Mouse (Mus musculus) small intestine, adult 2 months (tissue): ENCODE results near the gene Stambpl1. TPM values are rescaled to one million over a fixed set of nuclear protein-coding genes. Genes with fewer than 3 reads are reported as not detected.

Experiments
- H3K27ac ChIP-seq: fragments of 200-500 bp; 2 replicates; pipeline ENCODE4 v1.5.1; 2012; ENCODE audit warnings: low read depth, low read length, control low read depth, inconsistent platforms; ENCODE audit not compliant: insufficient read depth
- H3K27me3 ChIP-seq: fragments of 200-500 bp; 2 replicates; pipeline ENCODE4 v1.6.1; 2012; ENCODE audit warnings: mild to moderate bottlenecking, moderate library complexity, low read length, inconsistent platforms; ENCODE audit not compliant: control insufficient read depth, insufficient read depth
- H3K36me3 ChIP-seq: fragments of 200-500 bp; 2 replicates; pipeline ENCODE4 v1.6.1; 2012; ENCODE audit warnings: mild to moderate bottlenecking, low read length, control low read depth, inconsistent platforms; ENCODE audit not compliant: control insufficient read depth, insufficient read depth
- H3K4me1 ChIP-seq: fragments of 200-500 bp; 2 replicates; pipeline ENCODE4 v1.6.1; 2012; ENCODE audit warnings: low read length, inconsistent platforms, mixed read lengths; ENCODE audit not compliant: control insufficient read depth, insufficient read depth, insufficient read length
- H3K4me3 ChIP-seq: fragments of 200-500 bp; 2 replicates; pipeline ENCODE4 v1.5.1; 2012; ENCODE audit warnings: low read depth, mild to moderate bottlenecking, control low read depth, inconsistent platforms, low read length, moderate library complexity
- CTCF ChIP-seq: fragments of 200-500 bp; IDR thresholded peaks from 2 replicates; pipeline ENCODE4 v1.5.1; 2012; ENCODE audit warnings: low read depth, mild to moderate bottlenecking, control low read depth, inconsistent platforms, low read length, moderate library complexity, mixed read lengths; ENCODE audit not compliant: insufficient replicate concordance, insufficient read length; ENCODE audit errors: extremely low read depth
- POLR2A ChIP-seq: fragments of 200-500 bp; IDR thresholded peaks from 2 replicates; pipeline ENCODE4 v1.6.1; 2012; ENCODE audit warnings: low read depth, mild to moderate bottlenecking, control low read depth, inconsistent platforms, low read length, moderate library complexity
- WGBS: fragments of 180-500 bp; shearing (Covaris S2); methylation state at CpG from one replicate; pipeline ENCODE4 v1.1.7; 2018; 5-methylcytosine and 5-hydroxymethylcytosine counted together
- polyA plus RNA-seq: library from polyadenylated mRNA; depleted of rRNA; stranded (reverse); fragments of >200 nt; gene quantifications from 2 replicates; pipeline ENCODE4 v1.2.3, GENCODE M21; 2012

Gene Stambpl1
- polyA plus RNA-seq, 1 experiment = 6.8 TPM

GRCm38 (mm10) chr19:34240273-34241039 lies 48.4 kb downstream of the Stambpl1 start:
- Histone ChIP-seq H3K27ac (no peak overlapping the region), H3K27me3 (no peaks in the 10 kb centered on the region), H3K4me1 (peaks cover 2% of the 10 kb centered on the region; the same call in 1 of the 2 replicates), H3K36me3 (peaks cover 33% of the 10 kb centered on the region), H3K4me3 (no peak overlapping the region)
- no peak for TF ChIP-seq CTCF
- no peak for TF ChIP-seq POLR2A
- 82% methylated on average over 5 of the region's 5 CpGs for WGBS

GRCm38 (mm10) chr19:34241247-34241915 lies 49.4 kb downstream of the Stambpl1 start:
- Histone ChIP-seq H3K4me1 (peaks cover 2% of the 10 kb centered on the region; the same call in 1 of the 2 replicates), H3K27ac (no peak overlapping the region), H3K36me3 (peaks cover 29% of the 10 kb centered on the region), H3K27me3 (no peaks in the 10 kb centered on the region), H3K4me3 (no peak overlapping the region)
- 71% methylated on average over 15 of the region's 15 CpGs for WGBS
- TF ChIP-seq CTCF (peak; percentile 28; the same call in 1 of the 2 replicates), POLR2A (no peak)

GRCm38 (mm10) chr19:34242925-34243324 lies 50.9 kb downstream of the Stambpl1 start:
- TF ChIP-seq POLR2A = no peak
- no peak for TF ChIP-seq CTCF
- no peak overlapping the region for H3K27ac ChIP-seq
- no peaks in the 10 kb centered on the region for H3K27me3 ChIP-seq
- peaks cover 2% of the 10 kb centered on the region; the same call in 1 of the 2 replicates for H3K4me1 ChIP-seq
- peaks cover 21% of the 10 kb centered on the region for H3K36me3 ChIP-seq
- H3K4me3 ChIP-seq = no peak overlapping the region

- 11% methylated on average over 6 of the region's 6 CpGs for WGBS
- no peaks in the 10 kb centered on the region for H3K27me3 ChIP-seq
- H3K36me3 ChIP-seq = peaks cover 20% of the 10 kb centered on the region
- H3K27ac ChIP-seq = no peak overlapping the region
- TF ChIP-seq CTCF (no peak), POLR2A (no peak)
- peaks cover 2% of the 10 kb centered on the region; the same call in 1 of the 2 replicates for H3K4me1 ChIP-seq
- H3K4me3 ChIP-seq = no peak overlapping the region
Observed at GRCm38 (mm10) chr19:34244056-34244455, 52.0 kb downstream of the Stambpl1 start.

- H3K4me1 ChIP-seq = peaks cover 2% of the 10 kb centered on the region; the same call in 1 of the 2 replicates
- peaks cover 3% of the 10 kb centered on the region for H3K36me3 ChIP-seq
- 69% methylated on average over 5 of the region's 5 CpGs for WGBS
- H3K27ac ChIP-seq = no peak overlapping the region
- no peak overlapping the region for H3K4me3 ChIP-seq
- no peaks in the 10 kb centered on the region for H3K27me3 ChIP-seq
- TF ChIP-seq POLR2A = no peak
- no peak for TF ChIP-seq CTCF
Observed at GRCm38 (mm10) chr19:34248558-34248957, 56.5 kb downstream of the Stambpl1 start.

- Histone ChIP-seq H3K27ac (no peak overlapping the region), H3K4me3 (no peak overlapping the region), H3K36me3 (peaks cover 3% of the 10 kb centered on the region), H3K4me1 (no peaks in the 10 kb centered on the region), H3K27me3 (no peaks in the 10 kb centered on the region)
- TF ChIP-seq CTCF (no peak), POLR2A (no peak)
- WGBS = 83% methylated on average over 4 of the region's 4 CpGs
Observed at GRCm38 (mm10) chr19:34250621-34251020, 58.6 kb downstream of the Stambpl1 start.

- H3K36me3 ChIP-seq = peaks cover 3% of the 10 kb centered on the region
- no peaks in the 10 kb centered on the region for H3K4me1 ChIP-seq
- no peak overlapping the region for H3K4me3 ChIP-seq
- no peak for TF ChIP-seq POLR2A
- TF ChIP-seq CTCF = no peak
- H3K27me3 ChIP-seq = no peaks in the 10 kb centered on the region
- 63% methylated on average over 2 of the region's 2 CpGs for WGBS
- no peak overlapping the region for H3K27ac ChIP-seq
Observed at GRCm38 (mm10) chr19:34251900-34252299, 59.9 kb downstream of the Stambpl1 start.
